Mouse (Mus musculus) liver, adult 2 months (tissue): ENCODE measurements around the gene Gm17622.

Source experiments
- CTCF ChIP-seq: fragments of 200-500 bp; IDR thresholded peaks from 2 replicates; pipeline ENCODE4 v1.5.1; 2011; ENCODE audit warnings: low read depth, low read length, control low read depth
- POLR2A ChIP-seq: fragments of 200-500 bp; IDR thresholded peaks from 2 replicates; pipeline ENCODE4 v1.6.1; 2011; ENCODE audit warnings: low read length, control low read depth; ENCODE audit not compliant: insufficient read depth; ENCODE audit errors: extremely low read depth

- no peak for TF ChIP-seq POLR2A
- no peak for TF ChIP-seq CTCF
Observed at GRCm38 (mm10) chr13:96533742-96534141, 43.2 kb downstream of the Gm17622 start.
